Mouse (Mus musculus) spleen, adult 2 months (tissue): Measurements from ENCODE around the gene Tlcd1.

Source experiments
- CTCF ChIP-seq: fragments of 200-500 bp; IDR thresholded peaks from 2 replicates; pipeline ENCODE4 v1.5.1; 2011; ENCODE audit warnings: mild to moderate bottlenecking, inconsistent platforms; ENCODE audit not compliant: insufficient read depth, insufficient read length, insufficient replicate concordance; ENCODE audit errors: extremely low read depth
- POLR2A ChIP-seq: fragments of 200-500 bp; IDR thresholded peaks from 2 replicates; pipeline ENCODE4 v1.6.1; 2011; ENCODE audit warnings: low read depth, low read length, inconsistent platforms

DNA sequence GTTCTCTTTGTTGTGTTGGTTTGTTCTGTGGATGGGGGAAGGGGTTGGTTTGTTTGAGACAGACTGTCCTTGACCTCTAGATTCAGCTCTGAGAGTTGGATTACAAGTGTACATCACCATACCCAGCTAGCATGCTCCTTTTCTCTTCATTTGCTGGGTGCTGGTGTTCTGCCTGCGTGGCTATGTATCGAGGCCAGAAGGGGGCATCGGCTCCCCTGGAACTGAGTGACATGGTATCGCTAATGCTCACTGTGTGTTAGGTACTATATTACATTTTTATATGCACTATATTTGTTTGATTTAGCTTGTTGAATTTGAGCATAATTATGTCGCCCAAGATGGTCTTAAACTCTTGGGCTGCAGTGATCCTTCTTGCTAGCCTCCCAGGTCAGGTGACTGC lies 30.3 kb upstream of the Tlcd1 start:
- TF ChIP-seq CTCF = no peak
- TF ChIP-seq POLR2A = no peak
